Mouse (Mus musculus) heart, postnatal 0 days (tissue): Measurements from ENCODE around the gene Tyw1. TPM values are rescaled to one million over a fixed set of nuclear protein-coding genes. Genes with fewer than 3 reads are reported as not detected.
"Not testable (repeated sequence)": the region's sequence is repeated elsewhere in the genome, so short reads cannot be mapped to it uniquely, and the experiment has no call there.

Source experiments
- ATAC-seq: fragments of 200-750 bp; cut with Nextera tagmentation; 2 replicates; pipeline ENCODE4 v1.8.0; 2017; ENCODE audit warnings: low read depth, moderate number of reproducible peaks, moderate library complexity; ENCODE audit not compliant: insufficient read depth
- DNase-seq: peaks from one replicate; pipeline ENCODE4 v3.0.0-alpha.2; 2016; ENCODE audit warnings: low spot score
- H3K27ac ChIP-seq: fragments of 300-500 bp; sonication (generic); 2 replicates; pipeline ENCODE4 v1.5.1; 2014; ENCODE audit warnings: low read depth, mild to moderate bottlenecking
- H3K27me3 ChIP-seq: fragments of 300-500 bp; sonication (generic); 2 replicates; pipeline ENCODE4 v1.6.1; 2014; ENCODE audit warnings: low read length, mixed read lengths; ENCODE audit not compliant: control insufficient read depth, insufficient read depth
- H3K36me3 ChIP-seq: fragments of 300-500 bp; sonication (generic); replicated peaks from 2 replicates; pipeline ENCODE4 v1.6.1; 2014; ENCODE audit warnings: low read length, mixed read lengths; ENCODE audit not compliant: control insufficient read depth, insufficient read depth
- H3K4me1 ChIP-seq: fragments of 300-500 bp; sonication (generic); 2 replicates; pipeline ENCODE4 v1.6.1; 2014; ENCODE audit warnings: antibody characterized with exemption; ENCODE audit not compliant: control insufficient read depth, insufficient read depth
- H3K4me2 ChIP-seq: fragments of 300-500 bp; sonication (generic); 2 replicates; pipeline ENCODE4 v1.6.1; 2014; ENCODE audit warnings: low read depth, mild to moderate bottlenecking, low read length, moderate library complexity
- H3K4me3 ChIP-seq: fragments of 300-500 bp; sonication (generic); 2 replicates; pipeline ENCODE4 v1.5.1; 2014; ENCODE audit warnings: low read depth, low read length
- H3K9ac ChIP-seq: fragments of 300-500 bp; sonication (generic); replicated peaks from 2 replicates; pipeline ENCODE4 v1.6.1; 2014; ENCODE audit warnings: low read depth, low read length, mixed read lengths
- H3K9me3 ChIP-seq: fragments of 300-500 bp; sonication (generic); replicated peaks from 2 replicates; pipeline ENCODE4 v1.6.1; 2016; ENCODE audit warnings: low read length; ENCODE audit not compliant: control insufficient read depth
- CTCF ChIP-seq: IDR thresholded peaks from 2 replicates; pipeline ENCODE4 v1.5.1; 2016; ENCODE audit warnings: antibody characterized with exemption, control low read depth, low read depth
- EP300 ChIP-seq: IDR thresholded peaks from 2 replicates; pipeline ENCODE4 v1.6.1; 2016; ENCODE audit warnings: antibody characterized with exemption, low read depth
- WGBS: fragments of 180-500 bp; shearing (Covaris S2); extraction: QIAGEN DNeasy Blood & Tissue Kit; methylation state at CpG from one replicate; pipeline ENCODE4 v1.1.7; 2014; 5-methylcytosine and 5-hydroxymethylcytosine counted together
- polyA plus RNA-seq: library from polyadenylated mRNA; unstranded; fragments of >200 nt; fragmentation: Nextera tagmentation; extraction: Ambion mirVana; gene quantifications from 2 replicates; pipeline ENCODE4 v1.2.1, GENCODE M21; 2015
- total RNA-seq: library from RNA; depleted of rRNA; stranded (reverse); fragments of >200 nt; gene quantifications from 2 replicates; pipeline ENCODE4 v1.2.3, GENCODE M21; 2014; ENCODE audit warnings: low replicate concordance

Tyw1 gene
- total and polyA plus RNA-seq, 2 experiments from 2014 or later: 11.1 to 18.9 TPM

DNA sequence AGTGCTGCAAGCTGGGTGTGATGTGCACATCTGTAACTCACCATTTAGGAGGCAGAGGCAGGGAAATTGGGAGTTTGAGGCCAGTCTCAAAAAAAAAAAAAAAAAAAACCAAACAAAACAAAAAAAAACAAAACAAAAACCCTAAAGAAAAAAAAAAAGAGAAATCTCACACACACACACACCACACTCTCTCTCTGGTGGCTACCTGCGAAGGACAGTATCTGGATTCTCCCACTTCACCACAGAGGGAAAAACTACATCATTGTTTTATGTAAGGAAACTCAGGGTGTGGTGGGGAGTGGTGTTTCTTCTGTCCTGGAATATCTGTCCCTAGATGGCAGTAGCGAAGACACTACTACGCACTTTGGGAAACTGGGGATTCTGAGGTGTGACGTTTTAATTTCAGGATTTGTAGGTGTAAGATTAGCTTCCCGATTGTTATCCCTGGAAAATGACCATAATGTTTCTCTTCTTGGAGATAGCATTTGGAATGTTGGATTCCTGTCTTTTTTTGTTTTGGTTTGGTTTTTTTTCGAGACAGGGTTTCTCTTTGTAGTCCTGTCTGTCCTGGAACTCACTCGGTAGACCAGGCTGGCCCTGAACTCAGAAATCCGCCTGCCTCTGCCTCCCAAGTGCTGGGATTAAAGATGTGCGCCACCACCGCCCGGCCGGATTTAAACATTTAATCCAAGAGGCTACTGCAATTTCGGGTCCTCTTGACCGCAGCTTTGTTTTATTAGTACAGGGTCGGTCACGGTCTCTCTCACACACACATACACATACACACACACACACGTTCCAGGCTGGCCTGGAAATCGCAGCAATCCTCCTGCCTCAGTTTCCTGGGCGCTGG, 1.0 kb upstream of the Tyw1 start:
- H3K27me3 ChIP-seq: no peaks in the 10 kb centered on the region
- H3K9me3 ChIP-seq: no peaks in the 10 kb centered on the region
- peak overlapping the region; percentile 72 for H3K4me3 ChIP-seq
- DNase-seq (peak; percentile 86), ATAC-seq (no peak)
- H3K4me2 ChIP-seq: peak overlapping the region; percentile 69
- TF ChIP-seq CTCF (peak; percentile 56), EP300 (no peak)
- H3K4me1 ChIP-seq: peaks cover 6% of the 10 kb centered on the region
- H3K36me3 ChIP-seq: peaks cover 43% of the 10 kb centered on the region
- peak overlapping the region; percentile 79 for H3K9ac ChIP-seq
- peak overlapping the region; percentile 87 for H3K27ac ChIP-seq
- WGBS: 6% methylated on average over 19 of the region's 19 CpGs

DNA sequence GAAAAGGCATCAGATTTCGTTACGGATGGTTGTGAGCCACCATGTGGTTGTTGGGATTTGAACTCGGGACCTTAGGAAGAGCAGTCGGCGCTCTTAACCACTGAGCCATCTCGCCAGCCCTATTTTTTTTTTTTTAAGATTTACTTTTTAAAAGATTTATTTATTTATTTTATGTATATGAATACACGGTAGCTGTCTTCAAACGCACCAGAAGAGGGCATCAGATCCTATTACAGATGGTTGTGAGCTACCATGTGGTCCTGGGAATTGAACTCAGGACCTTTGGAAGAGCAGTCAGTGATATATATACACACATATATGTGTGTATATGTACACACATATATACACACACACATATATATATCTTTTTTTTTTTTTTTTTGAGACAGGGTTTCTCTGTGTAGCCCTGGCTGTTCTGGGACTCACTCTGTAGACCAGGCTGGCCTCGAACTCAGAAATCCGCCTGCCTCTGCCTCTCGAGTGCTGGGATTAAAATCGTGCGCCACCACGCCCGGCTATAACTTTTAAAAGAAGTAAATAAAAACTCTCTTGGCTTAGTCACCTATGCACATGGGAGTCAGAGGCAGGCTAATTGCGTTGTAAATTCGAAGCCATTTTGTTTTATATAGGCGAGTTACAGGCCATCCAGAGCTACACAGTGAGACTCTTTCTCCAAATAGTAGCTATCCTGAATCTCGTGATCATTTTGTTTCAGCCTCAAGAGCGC, 543 bp downstream of the Tyw1 start:
- H3K9me3 ChIP-seq: not testable (repeated sequence)
- 29% methylated on average over 20 of the region's 20 CpGs for WGBS

DNA sequence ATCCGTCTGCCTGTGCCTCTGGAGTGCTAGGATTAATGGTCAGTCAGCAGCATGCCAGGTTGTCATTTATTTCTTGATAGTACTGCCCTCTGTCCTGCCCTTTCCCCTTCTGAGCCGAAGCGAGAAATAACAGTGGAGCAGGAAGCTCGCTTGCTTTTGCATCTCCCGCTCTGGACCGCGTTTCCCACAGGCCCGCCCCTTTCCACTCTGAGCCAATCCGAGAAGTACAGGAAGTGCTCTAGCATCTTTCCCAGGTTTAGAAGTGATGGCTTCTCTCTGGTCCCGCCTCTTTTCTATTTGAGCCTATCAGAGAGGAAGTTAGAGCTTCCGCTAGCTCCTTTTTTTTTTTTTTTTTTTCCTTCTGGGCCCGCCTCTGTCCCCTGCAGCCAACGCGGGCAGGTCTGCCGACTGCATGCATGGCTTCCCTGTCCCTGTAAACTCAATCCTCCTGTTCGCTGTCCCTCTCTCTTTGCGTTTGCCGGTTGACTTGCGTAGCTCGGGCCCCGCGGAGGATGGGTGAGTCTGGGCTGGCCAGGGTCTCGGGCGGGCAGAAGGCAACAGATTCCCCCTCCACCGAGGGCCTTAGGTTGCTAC, 1.4 kb downstream of the Tyw1 start:
- DNase-seq (peak; percentile 99), ATAC-seq (peak; percentile 93)
- Histone ChIP-seq H3K9me3 (no peaks in the 10 kb centered on the region), H3K27ac (peak overlapping the region; percentile 63), H3K9ac (peak overlapping the region; percentile 60), H3K27me3 (no peaks in the 10 kb centered on the region), H3K4me1 (peaks cover 6% of the 10 kb centered on the region), H3K4me3 (peak overlapping the region; percentile 55), H3K36me3 (peaks cover 24% of the 10 kb centered on the region), H3K4me2 (peak overlapping the region; percentile 70)
- no peak for TF ChIP-seq EP300
- no peak for TF ChIP-seq CTCF
- WGBS: under 1% methylated on average over 25 of the region's 25 CpGs

More for the DNA sequence above, 543 bp downstream of the Tyw1 start:
- peak overlapping the region; percentile 70 for H3K4me2 ChIP-seq
- not testable (repeated sequence) for DNase-seq, H3K9ac ChIP-seq, H3K4me1 ChIP-seq, H3K27me3 ChIP-seq, ATAC-seq
- H3K27ac ChIP-seq: peak overlapping the region; percentile 53
- H3K4me3 ChIP-seq: peak overlapping the region; percentile 72
- peaks cover 28% of the 10 kb centered on the region for H3K36me3 ChIP-seq

DNA sequence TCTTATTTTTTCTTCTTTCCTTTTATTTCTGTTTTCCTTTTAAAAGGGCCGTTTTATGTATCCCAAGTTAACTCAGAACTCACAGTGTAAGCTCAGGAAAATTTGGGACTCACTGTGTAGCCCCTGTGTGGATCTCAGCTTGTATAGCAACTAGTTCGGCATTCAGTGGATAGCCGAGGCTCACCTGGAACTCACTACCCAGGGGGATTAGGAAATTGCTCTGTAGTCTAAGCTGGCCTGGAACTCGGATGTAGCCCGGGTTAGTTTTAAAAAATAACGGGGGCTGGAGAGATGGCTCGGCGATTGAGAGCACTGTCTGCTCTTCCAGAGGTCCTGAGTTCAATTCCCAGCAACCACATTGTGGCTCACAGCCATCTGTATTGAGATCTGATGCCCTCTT, 1.9 kb downstream of the Tyw1 start:
- 5% methylated on average over 8 of the region's 8 CpGs for WGBS
- Histone ChIP-seq H3K27ac (peak overlapping the region; percentile 63), H3K9me3 (no peaks in the 10 kb centered on the region), H3K27me3 (no peaks in the 10 kb centered on the region), H3K4me2 (peak overlapping the region; percentile 64), H3K36me3 (peaks cover 19% of the 10 kb centered on the region), H3K4me3 (peak overlapping the region; percentile 55), H3K9ac (peak overlapping the region; percentile 60), H3K4me1 (peaks cover 6% of the 10 kb centered on the region)
- DNase-seq (no peak), ATAC-seq (no peak)
- TF ChIP-seq CTCF (no peak), EP300 (no peak)

DNA sequence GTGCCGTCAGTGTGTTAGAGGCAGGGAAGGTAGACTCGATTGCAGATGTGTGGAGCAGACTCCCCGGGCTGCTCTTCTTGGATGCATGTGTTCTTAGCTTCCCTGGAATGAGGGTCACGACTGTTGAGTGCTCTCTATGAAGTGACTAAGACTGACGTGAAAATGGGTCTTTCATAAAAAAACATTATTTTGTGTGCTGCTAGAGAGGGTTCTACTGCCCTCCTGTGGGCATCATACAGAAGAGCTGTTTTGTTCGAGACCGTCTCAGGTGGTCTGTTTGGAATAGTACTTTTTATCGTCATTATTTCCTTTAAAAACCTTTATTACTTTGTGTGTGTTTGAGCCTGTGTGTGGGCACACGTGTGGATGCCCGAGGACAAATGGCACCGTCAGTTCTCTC, 8.0 kb downstream of the Tyw1 start:
- 77% methylated on average over 11 of the region's 11 CpGs for WGBS
- Histone ChIP-seq H3K4me2 (no peak overlapping the region), H3K4me3 (no peak overlapping the region), H3K9me3 (no peaks in the 10 kb centered on the region), H3K36me3 (peaks cover 20% of the 10 kb centered on the region), H3K27ac (no peak overlapping the region), H3K9ac (no peak overlapping the region), H3K4me1 (no peaks in the 10 kb centered on the region), H3K27me3 (no peaks in the 10 kb centered on the region)
- TF ChIP-seq EP300 (no peak), CTCF (no peak)
- ATAC-seq: no peak
- no peak for DNase-seq
